Mouse (Mus musculus): ENCODE measurements around the gene B4galt3. TPM values are rescaled to one million over a fixed set of nuclear protein-coding genes. Genes with fewer than 3 reads are reported as not detected.

Gene B4galt3
- polyA plus RNA-seq, 1 experiment from 2014 or later: 27.0 TPM

DNA sequence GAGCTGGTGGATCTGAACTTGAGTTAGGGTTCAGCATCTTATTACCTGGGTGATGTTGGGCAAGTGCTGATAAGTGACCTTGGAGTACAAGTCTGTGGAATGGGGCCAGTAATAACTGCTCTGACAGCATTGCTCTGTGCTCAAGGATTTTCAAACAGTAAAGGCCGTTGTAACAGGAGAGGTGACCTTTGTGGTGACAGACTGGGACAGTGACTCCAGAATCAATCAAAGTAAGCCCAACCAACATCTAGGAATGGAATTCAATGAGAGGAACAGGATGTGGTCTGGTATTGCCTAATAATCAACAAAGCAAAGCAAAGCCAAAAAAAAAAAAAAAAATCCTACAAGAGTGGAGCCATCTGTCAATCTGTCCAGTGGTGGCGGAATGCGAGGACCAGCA, 9.8 kb upstream of the B4galt3 start:
- H3K4me2 ChIP-seq (replicated peaks; ENCODE audit: low read depth): no peak overlapping the region
- no peak overlapping the region for H3K27ac ChIP-seq (ENCODE audit: low read depth, low read length)
- no peak for ATAC-seq
- H3K4me3 ChIP-seq (ENCODE audit: low read depth, low read length): no peak overlapping the region
- H3K4me1 ChIP-seq (replicated peaks; ENCODE audit: control insufficient read depth, insufficient read depth, low read length): peaks cover 4% of the 10 kb centered on the region; the same call in 1 of the 2 replicates
- H3K27me3 ChIP-seq (replicated peaks; ENCODE audit: control insufficient read depth, insufficient read depth, low read length): no peaks in the 10 kb centered on the region
- TF ChIP-seq CTCF (IDR thresholded peaks at IDR 0.05; ENCODE audit: low read depth): no peak
- no peaks in the 10 kb centered on the region for H3K9me3 ChIP-seq (ENCODE audit: control insufficient read depth)
- H3K9ac ChIP-seq (ENCODE audit: low read depth, low read length): no peak overlapping the region
- WGBS: 57% methylated on average over 3 of the region's 3 CpGs
- H3K36me3 ChIP-seq (ENCODE audit: control insufficient read depth, insufficient read depth): 0 out of 2 replicates have a peak, but pooled peaks cover 3% of the 10 kb centered on the region

GRCm38 (mm10) chr1:171262594-171263130, 7.5 kb upstream of the B4galt3 start:
- H3K27me3 ChIP-seq (replicated peaks; ENCODE audit: control insufficient read depth, insufficient read depth, low read length): no peaks in the 10 kb centered on the region
- 7% methylated on average over 8 of the region's 8 CpGs for WGBS
- H3K4me1 ChIP-seq (replicated peaks; ENCODE audit: control insufficient read depth, insufficient read depth, low read length): peaks cover 4% of the 10 kb centered on the region; the same call in 1 of the 2 replicates
- no peaks in the 10 kb centered on the region for H3K9me3 ChIP-seq (ENCODE audit: control insufficient read depth)
- no peak for TF ChIP-seq CTCF (IDR thresholded peaks at IDR 0.05; ENCODE audit: low read depth)
- ATAC-seq: peak; percentile 41; the same call in 1 of the 2 replicates
- no peak overlapping the region for H3K9ac ChIP-seq (ENCODE audit: low read depth, low read length)
- H3K27ac ChIP-seq (ENCODE audit: low read depth, low read length): peak overlapping the region; percentile 68; the same call in 1 of the 2 replicates
- H3K4me3 ChIP-seq (ENCODE audit: low read depth, low read length): no peak overlapping the region
- H3K36me3 ChIP-seq (ENCODE audit: control insufficient read depth, insufficient read depth): no peaks in the 10 kb centered on the region
- peak overlapping the region; percentile 41 for H3K4me2 ChIP-seq (replicated peaks; ENCODE audit: low read depth)

- WGBS: 6% methylated on average over 2 of the region's 2 CpGs
- no peak overlapping the region for H3K9ac ChIP-seq (ENCODE audit: low read depth, low read length)
- TF ChIP-seq CTCF (IDR thresholded peaks at IDR 0.05; ENCODE audit: low read depth): no peak
Observed at GRCm38 (mm10) chr1:171263185-171263611, 6.9 kb upstream of the B4galt3 start.

GRCm38 (mm10) chr1:171263666-171264461, 6.3 kb upstream of the B4galt3 start:
- 0 out of 2 replicates have a peak, but pooled peaks have one; percentile 5 for ATAC-seq
- Histone ChIP-seq H3K36me3 (ENCODE audit: control insufficient read depth, insufficient read depth) (no peaks in the 10 kb centered on the region), H3K9ac (ENCODE audit: low read depth, low read length) (no peak overlapping the region), H3K27ac (ENCODE audit: low read depth, low read length) (peak overlapping the region; percentile 64; the same call in 1 of the 2 replicates), H3K4me3 (ENCODE audit: low read depth, low read length) (no peak overlapping the region), H3K4me1 (replicated peaks; ENCODE audit: control insufficient read depth, insufficient read depth, low read length) (peaks cover 4% of the 10 kb centered on the region; the same call in 1 of the 2 replicates), H3K9me3 (ENCODE audit: control insufficient read depth) (no peaks in the 10 kb centered on the region), H3K27me3 (replicated peaks; ENCODE audit: control insufficient read depth, insufficient read depth, low read length) (no peaks in the 10 kb centered on the region), H3K4me2 (replicated peaks; ENCODE audit: low read depth) (no peak overlapping the region)
- peak; percentile 53 for TF ChIP-seq CTCF (IDR thresholded peaks at IDR 0.05; ENCODE audit: low read depth)
- WGBS: 74% methylated on average over 3 of the region's 3 CpGs

More at GRCm38 (mm10) chr1:171263185-171263611, 6.9 kb upstream of the B4galt3 start:
- Histone ChIP-seq H3K9me3 (ENCODE audit: control insufficient read depth) (no peaks in the 10 kb centered on the region), H3K27ac (ENCODE audit: low read depth, low read length) (peak overlapping the region; percentile 64; the same call in 1 of the 2 replicates), H3K4me2 (replicated peaks; ENCODE audit: low read depth) (peak overlapping the region; percentile 41; the same call in 1 of the 2 replicates), H3K36me3 (ENCODE audit: control insufficient read depth, insufficient read depth) (no peaks in the 10 kb centered on the region), H3K4me3 (ENCODE audit: low read depth, low read length) (no peak overlapping the region), H3K4me1 (replicated peaks; ENCODE audit: control insufficient read depth, insufficient read depth, low read length) (peaks cover 4% of the 10 kb centered on the region; the same call in 1 of the 2 replicates), H3K27me3 (replicated peaks; ENCODE audit: control insufficient read depth, insufficient read depth, low read length) (no peaks in the 10 kb centered on the region)
- ATAC-seq: peak; percentile 69

- Histone ChIP-seq H3K9ac (ENCODE audit: low read depth, low read length) (no peak overlapping the region), H3K36me3 (ENCODE audit: control insufficient read depth, insufficient read depth) (no peaks in the 10 kb centered on the region), H3K9me3 (ENCODE audit: control insufficient read depth) (no peaks in the 10 kb centered on the region), H3K27ac (ENCODE audit: low read depth, low read length) (no peak overlapping the region), H3K27me3 (replicated peaks; ENCODE audit: control insufficient read depth, insufficient read depth, low read length) (no peaks in the 10 kb centered on the region), H3K4me3 (ENCODE audit: low read depth, low read length) (no peak overlapping the region), H3K4me2 (replicated peaks; ENCODE audit: low read depth) (no peak overlapping the region), H3K4me1 (replicated peaks; ENCODE audit: control insufficient read depth, insufficient read depth, low read length) (peaks cover 5% of the 10 kb centered on the region; the same call in 1 of the 2 replicates)
- TF ChIP-seq CTCF (IDR thresholded peaks at IDR 0.05; ENCODE audit: low read depth): no peak
- WGBS: 41% methylated on average over 4 of the region's 4 CpGs
- ATAC-seq: no peak
Observed at GRCm38 (mm10) chr1:171265971-171266744, 4.0 kb upstream of the B4galt3 start.
